Mouse (Mus musculus) CH12.LX (cell line): ENCODE results near the gene Arrb1.

Source experiments
- BHLHE40 ChIP-seq: IDR thresholded peaks from 2 replicates; pipeline ENCODE4 v1.6.1; 2011; ENCODE audit warnings: mild to moderate bottlenecking, low read depth, low read length, improper control_type of control experiment
- MAX ChIP-seq: IDR thresholded peaks from 2 replicates; pipeline ENCODE4 v1.6.1; 2011; ENCODE audit warnings: low read length, improper control_type of control experiment
- POLR2AphosphoS2 ChIP-seq: IDR thresholded peaks from 2 replicates; pipeline ENCODE4 v1.6.1; 2011; ENCODE audit warnings: low read depth, low read length, improper control_type of control experiment

GRCm38 (mm10) chr7:99534501-99534900 lies 765 bp upstream of the Arrb1 start:
- TF ChIP-seq POLR2AphosphoS2 (no peak), BHLHE40 (no peak), MAX (no peak)
